Mouse (Mus musculus): Measurements from ENCODE around the gene BC048562. TPM values are rescaled to one million over a fixed set of nuclear protein-coding genes. Genes with fewer than 3 reads are reported as not detected.

Gene BC048562
- total and polyA plus RNA-seq, 3 experiments, result not detected

GRCm38 (mm10) chr9:108409535-108409934 lies 26.7 kb upstream of the BC048562 start:
- TF ChIP-seq PAX5 (IDR thresholded peaks at IDR 0.05; ENCODE audit: low read length) (no peak), POLR2AphosphoS2 (IDR thresholded peaks at IDR 0.05; ENCODE audit: low read depth, low read length) (no peak), MAFK (IDR thresholded peaks at IDR 0.05; ENCODE audit: insufficient replicate concordance, low read length) (no peak), MXI1 (IDR thresholded peaks at IDR 0.05; ENCODE audit: low read depth, low read length) (no peak), MAX (IDR thresholded peaks at IDR 0.05; ENCODE audit: low read length) (no peak), MAZ (IDR thresholded peaks at IDR 0.05; ENCODE audit: low read depth, low read length) (no peak), ZC3H11A (IDR thresholded peaks at IDR 0.05; ENCODE audit: low read depth, low read length) (no peak), HCFC1 (IDR thresholded peaks at IDR 0.05; ENCODE audit: low read depth, low read length) (no peak), GABPA (IDR thresholded peaks at IDR 0.05; ENCODE audit: insufficient replicate concordance, low read depth, low read length) (no peak), TCF12 (IDR thresholded peaks at IDR 0.05; ENCODE audit: low read depth, low read length) (no peak), SIN3A (IDR thresholded peaks at IDR 0.05; ENCODE audit: low read length) (no peak), ZNF384 (IDR thresholded peaks at IDR 0.05; ENCODE audit: low read depth, low read length) (no peak), EP300 (IDR thresholded peaks at IDR 0.05; ENCODE audit: low read length) (no peak), BHLHE40 (IDR thresholded peaks at IDR 0.05; ENCODE audit: low read depth, low read length) (no peak), ETS1 (conservative IDR thresholded peaks at IDR 0.05; ENCODE audit: low read depth, low read length) (no peak), MYC (IDR thresholded peaks at IDR 0.05; ENCODE audit: low read depth, low read length) (no peak)
- no peak for DNase-seq (ENCODE audit: extremely low read depth)
- Histone ChIP-seq H3K4me2 (ENCODE audit: insufficient read depth, low read depth, poor library complexity, severe bottlenecking) (no peak overlapping the region), H3K4me3 (replicated peaks in 1 of 3; ENCODE audit: low read depth in 2 of 3, low read length in 2 of 3, poor library complexity in 1 of 3) (no peak overlapping the region), H3K36me3 (replicated peaks in 1 of 2; ENCODE audit: control insufficient read depth in 1 of 2, insufficient read depth in 1 of 2, low read length in 1 of 2) (no peaks in the 10 kb centered on the region), H3K79me2 (replicated peaks; ENCODE audit: control insufficient read depth, extremely low read depth, insufficient read depth, poor library complexity, severe bottlenecking) (no peaks in the 10 kb centered on the region), H3K27me3 (replicated peaks) (no peaks in the 10 kb centered on the region), H3K27ac (ENCODE audit: insufficient read depth, low read depth) (no peak overlapping the region), H3K9ac (ENCODE audit: insufficient read depth, low read depth) (no peak overlapping the region), H3K4me1 (ENCODE audit: control insufficient read depth in 1 of 2, insufficient read depth in 2 of 2) (peaks cover 4 to 18% of the 10 kb centered on the region in 2 experiments; a peak in 3 of 4 replicates), H3K9me3 (replicated peaks; ENCODE audit: low read length) (no peaks in the 10 kb centered on the region)
- dilution Hi-C loops (cut with MboI; ENCODE audit: extremely low pct_ligation_motif_present, extremely low pct_unique_long_range_greater_than_20kb, low sequenced_read_pairs) (no loop called here), in situ Hi-C loops (cut with MboI; ENCODE audit: low pct_ligation_motif_present, low pct_unique_long_range_greater_than_20kb, low sequenced_read_pairs) (no loop called here)

GRCm38 (mm10) chr9:108411381-108411942 lies 24.8 kb upstream of the BC048562 start:
- Histone ChIP-seq H3K4me1 (ENCODE audit: control insufficient read depth in 1 of 2, insufficient read depth in 2 of 2) (no peaks in the 10 kb centered on the region), H3K27ac (ENCODE audit: insufficient read depth, low read depth) (no peak overlapping the region), H3K79me2 (replicated peaks; ENCODE audit: control insufficient read depth, extremely low read depth, insufficient read depth, poor library complexity, severe bottlenecking) (no peaks in the 10 kb centered on the region), H3K9ac (ENCODE audit: insufficient read depth, low read depth) (no peak overlapping the region), H3K27me3 (replicated peaks) (no peaks in the 10 kb centered on the region), H3K36me3 (replicated peaks in 1 of 2; ENCODE audit: control insufficient read depth in 1 of 2, insufficient read depth in 1 of 2, low read length in 1 of 2) (no peaks in the 10 kb centered on the region), H3K4me3 (replicated peaks in 1 of 3; ENCODE audit: low read depth in 2 of 3, low read length in 2 of 3, poor library complexity in 1 of 3) (no peak overlapping the region), H3K9me3 (replicated peaks; ENCODE audit: low read length) (no peaks in the 10 kb centered on the region), H3K4me2 (ENCODE audit: insufficient read depth, low read depth, poor library complexity, severe bottlenecking) (no peak overlapping the region)
- dilution Hi-C loops (cut with MboI; ENCODE audit: extremely low pct_ligation_motif_present, extremely low pct_unique_long_range_greater_than_20kb, low sequenced_read_pairs), result no loop called here
- DNase-seq (ENCODE audit: extremely low read depth), result no peak
- in situ Hi-C loops (cut with MboI; ENCODE audit: low pct_ligation_motif_present, low pct_unique_long_range_greater_than_20kb, low sequenced_read_pairs), result no loop called here
- no peak for TF ChIP-seq CTCF (conservative IDR thresholded peaks at IDR 0.05 in 1 of 2, IDR thresholded peaks at IDR 0.05 in 1 of 2; ENCODE audit: low read depth in 2 of 2, low read length in 2 of 2)
- no peak for TF ChIP-seq MAX (IDR thresholded peaks at IDR 0.05; ENCODE audit: low read length)
- TF ChIP-seq MAFK (IDR thresholded peaks at IDR 0.05; ENCODE audit: insufficient replicate concordance, low read length), result no peak
- TF ChIP-seq ZNF384 (IDR thresholded peaks at IDR 0.05; ENCODE audit: low read depth, low read length), result no peak
- no peak for TF ChIP-seq USF2 (conservative IDR thresholded peaks at IDR 0.05; ENCODE audit: low read depth, low read length)
- TF ChIP-seq EP300 (IDR thresholded peaks at IDR 0.05; ENCODE audit: low read length), result no peak
- TF ChIP-seq E2F4 (IDR thresholded peaks at IDR 0.05; ENCODE audit: insufficient replicate concordance, low read depth, low read length), result no peak
- no peak for TF ChIP-seq KAT2A (IDR thresholded peaks at IDR 0.05; ENCODE audit: insufficient replicate concordance, low read length)
- TF ChIP-seq SMC3 (IDR thresholded peaks at IDR 0.05; ENCODE audit: low read depth, low read length), result no peak
- no peak for TF ChIP-seq POLR2AphosphoS2 (IDR thresholded peaks at IDR 0.05; ENCODE audit: low read depth, low read length)
- TF ChIP-seq JUND (conservative IDR thresholded peaks at IDR 0.05; ENCODE audit: low read depth, low read length), result no peak
- TF ChIP-seq USF1 (IDR thresholded peaks at IDR 0.05; ENCODE audit: low read depth, low read length), result no peak
- no peak for TF ChIP-seq ETS1 (conservative IDR thresholded peaks at IDR 0.05; ENCODE audit: low read depth, low read length)
- TF ChIP-seq MAZ (IDR thresholded peaks at IDR 0.05; ENCODE audit: low read depth, low read length), result no peak
- TF ChIP-seq ELF1 (IDR thresholded peaks at IDR 0.05; ENCODE audit: low read depth, low read length), result no peak
- no peak for TF ChIP-seq CHD2 (IDR thresholded peaks at IDR 0.05; ENCODE audit: low read length)
- no peak for TF ChIP-seq ZMIZ1 (IDR thresholded peaks at IDR 0.05; ENCODE audit: low read depth, low read length)
- TF ChIP-seq MXI1 (IDR thresholded peaks at IDR 0.05; ENCODE audit: low read depth, low read length), result no peak
- no peak for TF ChIP-seq JUN (IDR thresholded peaks at IDR 0.05; ENCODE audit: insufficient read depth, low read depth, low read length)
- no peak for TF ChIP-seq SIN3A (IDR thresholded peaks at IDR 0.05; ENCODE audit: low read length)

All from CH12.LX (cell line).